Mouse (Mus musculus) A20 (cell line): ENCODE data around the gene Gpx4.

Source experiments
- DNase-seq: peaks from one replicate; pipeline ENCODE4 v3.0.0-alpha.2; 2011; ENCODE audit warnings: low read depth, low spot score

Gene Gpx4

DNA sequence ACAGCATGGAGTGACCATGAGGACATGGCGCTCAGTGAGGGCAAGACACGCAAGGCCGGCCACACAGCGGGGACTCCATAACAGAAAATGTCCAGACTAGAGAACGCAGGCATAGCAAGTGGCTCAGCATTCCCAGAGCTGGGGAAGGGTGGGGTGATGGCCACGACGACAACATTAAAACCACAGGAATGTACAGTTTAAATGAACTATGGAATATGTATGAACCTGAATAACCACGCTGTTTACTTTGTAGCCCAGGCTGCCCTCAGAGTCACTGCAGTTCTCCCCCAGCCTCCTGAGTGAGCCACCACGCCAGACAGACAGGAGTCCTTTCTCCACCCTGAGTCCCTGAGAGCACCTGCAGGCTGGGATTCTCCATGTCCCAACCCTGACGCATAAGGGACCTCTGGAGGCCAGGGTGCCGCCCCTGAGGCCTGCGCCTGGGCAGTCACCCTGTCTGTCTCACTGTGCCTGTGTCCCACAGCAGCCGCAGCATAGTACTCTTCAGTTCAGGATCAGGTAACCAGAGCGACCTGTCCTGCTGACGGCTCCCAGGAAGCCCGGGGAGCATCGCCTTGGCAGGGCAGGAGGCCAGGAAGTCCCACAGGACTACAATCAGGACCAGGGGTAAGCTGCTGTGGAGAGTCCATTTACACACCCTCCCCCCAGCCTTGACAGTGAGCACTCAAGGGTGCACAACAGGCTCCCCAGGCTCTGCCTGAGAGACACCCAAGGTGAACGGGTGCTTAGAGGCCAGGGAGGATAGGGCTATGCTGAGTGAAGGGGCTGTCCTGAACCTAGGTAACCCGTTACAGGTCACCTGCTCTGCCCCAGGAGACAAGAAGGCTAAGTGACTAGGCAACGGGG lies 25.9 kb downstream of the Gpx4 start:
- DNase-seq: no peak

DNA sequence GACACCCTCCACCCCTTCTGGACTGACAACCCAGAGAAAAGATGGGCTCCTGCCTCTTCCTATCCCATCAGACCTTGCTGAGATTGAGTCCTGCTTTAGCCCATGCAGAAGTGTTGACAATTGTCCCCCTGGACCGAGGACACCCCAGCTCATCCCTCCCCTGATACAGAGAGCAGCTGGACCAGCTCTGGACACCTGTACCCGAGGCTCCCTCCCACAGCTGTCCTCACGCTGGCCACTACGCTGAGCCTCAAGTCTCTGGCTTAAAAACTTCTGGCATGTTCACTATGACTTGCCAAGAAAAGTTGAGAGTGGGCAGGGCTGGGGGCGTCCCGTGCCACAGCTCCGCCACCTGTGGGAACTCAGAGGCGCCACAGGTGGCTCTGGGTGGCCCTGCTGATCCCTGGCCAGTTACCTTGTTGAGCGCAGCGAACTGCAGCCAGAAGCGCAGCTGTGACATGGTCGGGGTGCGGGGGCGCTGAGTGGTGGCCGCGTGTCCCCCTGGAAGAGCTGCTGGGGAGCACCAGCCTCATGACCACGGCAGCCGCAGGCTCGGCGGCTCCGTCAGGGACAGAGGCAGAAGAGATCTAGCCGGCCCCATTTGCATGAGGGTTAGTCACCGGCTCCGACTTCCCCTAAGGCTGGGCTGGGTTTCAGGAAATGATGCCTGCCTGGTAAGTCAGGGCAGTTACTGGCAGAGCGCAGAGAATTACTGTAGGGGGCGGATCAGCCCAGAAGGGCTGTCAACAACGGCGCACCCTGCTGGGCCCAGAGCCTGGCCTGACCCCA lies 28.0 kb downstream of the Gpx4 start:
- peak; percentile 96 for DNase-seq

DNA sequence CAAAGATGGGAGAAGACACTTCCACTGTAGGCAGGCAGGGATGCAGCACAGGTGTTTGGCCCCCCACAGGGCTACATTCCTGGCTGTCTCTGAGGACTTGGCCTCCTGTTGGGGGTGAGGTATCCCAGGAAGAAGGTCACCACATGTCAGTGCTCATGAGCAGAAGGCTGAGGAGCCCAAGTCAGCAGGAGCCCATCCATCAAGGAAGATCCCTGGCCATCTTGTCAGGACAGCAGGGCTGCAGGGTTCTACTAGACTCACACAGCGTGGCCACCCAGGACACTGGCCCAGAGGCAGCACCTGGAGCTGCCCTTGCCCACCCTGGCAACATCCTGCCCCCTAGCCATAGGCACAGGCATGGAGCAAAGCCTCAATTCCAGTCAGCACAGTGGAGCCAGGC lies 29.0 kb downstream of the Gpx4 start:
- no peak for DNase-seq

DNA sequence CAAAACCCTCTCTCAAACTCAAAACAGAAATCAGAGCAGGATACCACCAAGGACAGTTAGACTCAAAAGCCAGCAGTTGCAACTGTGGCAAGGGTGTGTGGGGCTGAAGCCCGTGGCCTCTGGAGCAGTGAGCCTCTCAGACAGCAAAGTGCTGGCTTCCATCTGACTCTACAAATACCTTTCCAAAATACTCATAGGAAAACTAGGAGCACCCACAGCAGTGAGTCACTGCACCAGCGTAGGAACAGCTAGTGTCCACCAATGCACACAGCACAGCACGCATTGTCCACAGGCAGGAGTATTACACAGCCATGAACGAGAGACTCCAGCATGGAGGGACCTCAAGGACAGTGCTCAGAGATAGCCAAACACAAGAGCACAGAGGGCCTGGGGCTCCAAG lies 29.4 kb downstream of the Gpx4 start:
- no peak for DNase-seq

DNA sequence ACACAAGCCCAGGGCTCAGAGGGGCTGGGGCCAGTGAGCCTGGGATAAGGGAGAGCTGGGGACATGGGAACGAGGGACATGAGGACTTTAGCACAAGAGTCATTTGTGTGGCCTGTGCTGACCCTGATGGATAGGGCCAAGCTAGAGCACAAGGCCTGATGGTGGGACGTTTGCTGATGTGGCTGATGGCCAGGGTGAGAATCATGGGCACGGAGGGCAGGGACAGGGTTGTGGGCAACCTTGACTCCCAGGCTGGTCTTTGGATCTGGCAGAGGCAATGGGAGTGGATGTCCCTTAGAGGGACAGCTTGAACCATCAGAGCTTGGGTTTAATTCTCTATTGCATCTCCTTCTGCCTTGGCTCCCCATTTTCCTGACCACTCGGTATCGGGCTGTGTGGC lies 30.3 kb downstream of the Gpx4 start:
- no peak for DNase-seq

DNA sequence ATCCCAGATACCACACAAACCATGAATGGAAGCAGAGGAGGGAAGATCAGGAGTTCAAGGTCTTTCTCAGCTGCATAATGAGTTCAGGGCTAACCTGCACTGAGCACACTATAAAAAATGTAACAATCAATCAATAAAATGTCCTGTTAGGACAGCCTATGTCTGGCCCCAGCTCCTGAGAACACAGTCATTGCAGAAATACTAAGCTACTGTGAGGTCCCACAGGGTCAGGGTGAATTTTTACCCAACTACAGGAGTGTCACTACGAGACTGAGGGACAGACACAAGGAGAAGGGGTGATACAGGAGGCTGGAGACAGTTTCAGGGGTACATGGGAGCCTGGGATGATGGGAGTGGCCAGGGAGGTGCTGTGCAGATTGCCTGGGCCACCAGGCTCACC lies 31.4 kb downstream of the Gpx4 start:
- no peak for DNase-seq

DNA sequence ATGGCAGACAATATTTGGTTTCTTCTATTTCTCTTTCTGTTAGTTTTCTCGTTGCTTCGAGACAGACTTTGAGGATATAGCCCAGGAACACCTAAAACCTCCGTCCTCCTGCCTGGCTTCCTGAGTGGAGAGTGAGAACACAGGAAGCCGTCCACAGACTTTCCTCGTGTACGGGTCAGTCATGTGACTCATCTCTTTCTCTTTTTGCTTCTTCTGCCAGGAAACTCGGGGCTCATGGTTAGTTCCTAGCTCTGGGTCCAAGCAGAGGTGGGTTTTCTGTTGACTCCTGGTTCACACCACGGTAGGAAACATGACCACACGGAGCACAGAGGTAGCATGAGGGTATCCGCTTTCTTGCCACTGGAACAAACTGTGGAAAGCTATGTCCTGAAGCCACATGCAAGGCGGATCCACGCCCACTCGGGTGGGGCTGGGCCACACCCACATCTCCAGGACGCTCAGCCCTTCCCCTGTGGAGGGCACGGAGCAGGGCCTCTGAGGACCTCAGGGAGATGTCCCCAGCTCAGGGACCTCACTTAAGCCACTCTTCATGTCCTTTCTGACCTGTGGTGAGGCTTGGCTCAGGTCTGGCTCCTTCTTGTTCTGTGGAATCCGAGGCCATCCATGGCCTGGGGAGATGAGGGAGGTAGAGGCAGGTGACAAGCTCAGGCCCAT lies 33.6 kb downstream of the Gpx4 start:
- no peak for DNase-seq

DNA sequence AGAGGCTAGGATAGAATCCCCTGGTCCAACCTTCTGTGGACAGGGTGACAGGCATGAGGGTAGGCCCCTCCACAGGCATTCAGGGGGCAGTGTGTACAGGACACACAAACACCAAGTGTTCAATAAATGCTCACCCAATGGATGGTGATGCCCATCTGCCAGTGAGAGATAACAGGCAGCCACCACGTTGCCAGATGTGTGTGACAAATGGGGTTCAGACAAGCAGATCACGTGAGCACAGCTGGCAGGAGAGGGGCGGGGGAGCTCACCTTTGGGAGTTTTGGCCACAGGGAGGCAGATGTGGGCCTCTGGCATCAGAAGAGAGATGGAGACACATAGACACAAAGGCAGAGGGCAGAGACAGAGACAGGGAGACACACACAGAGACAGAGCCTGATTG lies 34.1 kb downstream of the Gpx4 start:
- peak; percentile 46 for DNase-seq

DNA sequence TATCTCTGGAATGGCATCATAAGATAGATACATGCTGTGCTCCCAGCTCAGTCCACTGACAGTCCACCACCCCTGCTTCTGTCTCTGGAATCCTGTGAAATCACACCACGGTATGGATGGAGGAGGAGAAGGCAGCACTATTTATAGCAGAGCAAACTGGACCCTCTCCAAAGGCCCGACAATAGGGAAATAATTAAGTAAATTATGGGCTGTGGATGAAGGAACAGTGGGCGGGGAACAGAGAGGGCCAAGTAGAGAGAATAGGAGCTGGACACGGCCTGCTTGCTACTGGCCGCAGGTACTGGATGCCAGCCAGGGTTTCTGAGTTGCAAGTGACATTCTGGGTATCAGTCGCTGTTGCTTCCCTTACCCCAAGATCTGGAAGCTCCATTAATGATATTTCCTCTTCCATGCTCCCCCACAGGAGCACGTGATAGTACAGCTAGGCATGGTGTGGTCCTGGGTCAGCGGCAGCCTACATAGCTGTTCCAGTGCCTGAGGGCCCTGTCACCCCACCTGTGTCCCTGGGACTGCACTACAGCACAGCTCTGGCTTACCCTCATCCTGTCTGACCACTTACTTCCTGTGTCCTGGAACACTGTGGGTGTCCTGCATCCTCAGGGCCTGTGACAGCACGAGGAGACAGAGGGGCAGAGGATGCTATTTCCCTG lies 38.0 kb downstream of the Gpx4 start:
- DNase-seq: no peak

DNA sequence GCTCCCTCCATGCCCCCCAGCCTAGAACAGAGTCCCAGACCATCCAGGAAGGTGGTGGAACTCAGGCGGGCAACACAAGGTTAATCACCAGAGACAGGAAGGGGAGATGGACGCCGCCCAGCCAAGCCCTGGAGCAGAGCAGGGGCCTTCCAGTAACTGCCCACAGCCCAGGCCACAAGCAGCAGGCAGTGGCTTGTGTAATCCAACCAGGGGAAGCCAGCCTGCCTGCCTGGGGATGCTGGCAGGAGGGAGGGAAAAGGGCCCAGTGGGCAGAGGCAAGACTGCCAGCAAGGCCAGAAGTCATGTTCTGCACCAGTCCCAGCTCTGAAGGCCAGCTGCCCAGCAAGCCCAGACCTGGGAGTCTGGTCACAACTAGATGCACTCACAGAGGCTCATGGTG lies 39.9 kb downstream of the Gpx4 start:
- DNase-seq: no peak

DNA sequence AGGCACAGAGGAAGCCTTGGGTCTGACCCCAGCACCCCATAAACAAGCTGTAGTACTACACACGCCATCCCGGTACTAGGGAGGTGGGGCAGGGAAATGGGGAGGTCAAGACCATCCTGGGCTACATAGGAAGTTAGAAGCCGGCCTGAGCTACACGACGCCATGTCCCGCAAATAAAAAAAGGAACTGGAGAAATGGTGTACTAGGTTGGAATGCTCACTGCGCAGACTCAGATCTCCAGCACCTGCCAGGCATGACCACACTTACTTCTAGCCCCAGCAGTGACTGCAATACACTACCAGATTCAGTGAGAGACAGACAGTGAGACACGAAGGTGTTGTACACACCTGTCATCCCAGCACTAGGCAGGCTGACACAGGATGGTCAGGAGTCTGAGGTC lies 40.5 kb downstream of the Gpx4 start:
- DNase-seq: no peak

DNA sequence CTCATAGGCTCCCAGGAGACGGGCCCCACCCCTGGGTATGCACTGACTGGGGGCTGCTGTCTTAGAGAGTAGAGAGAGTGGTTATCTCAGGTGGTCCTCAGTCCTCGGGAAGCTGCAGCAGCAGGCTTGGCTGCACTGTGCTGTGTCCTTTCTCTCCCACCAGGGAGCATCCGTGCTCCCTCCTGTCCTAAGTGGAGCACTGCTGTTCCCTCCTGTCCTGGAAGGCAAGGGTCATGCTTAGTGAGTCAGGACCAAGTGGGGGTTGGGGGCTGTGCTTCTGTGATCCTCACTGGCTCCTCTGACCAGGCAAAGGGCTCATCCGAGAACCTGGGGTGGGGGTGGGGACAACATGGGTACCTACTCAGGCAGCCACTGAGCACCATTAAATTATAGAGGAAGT lies 42.2 kb downstream of the Gpx4 start:
- DNase-seq: no peak

DNA sequence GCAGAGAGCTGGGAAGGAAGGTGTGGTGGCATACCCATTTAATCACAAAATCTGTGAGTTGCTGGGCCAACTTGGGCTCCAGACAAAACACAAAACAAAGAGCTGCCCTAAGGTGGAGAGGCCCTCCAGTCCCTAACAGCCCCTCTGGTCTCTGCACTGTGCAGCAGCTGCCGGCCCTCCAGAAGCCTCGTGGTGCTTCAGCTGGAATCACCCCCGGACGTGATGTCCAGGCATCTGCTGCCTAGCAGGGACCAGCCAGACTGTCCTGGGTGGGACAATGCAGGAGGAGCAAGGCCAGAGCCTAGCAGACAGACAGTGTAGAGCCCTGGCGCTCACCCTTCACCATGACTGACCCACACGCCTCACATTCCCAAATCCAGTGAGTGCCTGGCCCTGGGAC lies 44.6 kb downstream of the Gpx4 start:
- DNase-seq: no peak

DNA sequence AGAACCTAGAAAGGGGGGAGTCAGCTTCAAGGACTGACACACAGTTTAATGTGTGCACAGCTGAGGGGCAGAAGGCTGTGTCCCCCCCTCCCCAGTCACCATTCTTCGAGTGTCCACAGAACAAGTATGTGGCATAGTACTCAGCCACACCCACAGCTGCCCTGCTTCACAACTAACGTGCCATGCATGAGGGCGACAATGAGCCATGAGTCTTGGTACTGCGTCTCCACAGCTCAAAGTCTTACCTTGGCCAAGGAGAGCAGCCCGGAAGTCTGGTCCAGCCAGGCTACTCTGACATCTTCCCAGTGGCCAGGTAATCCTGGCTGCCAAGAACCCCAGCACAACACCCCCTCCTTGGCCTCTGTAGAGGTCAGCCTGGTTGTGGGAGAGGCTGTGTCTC lies 45.7 kb downstream of the Gpx4 start:
- no peak for DNase-seq

DNA sequence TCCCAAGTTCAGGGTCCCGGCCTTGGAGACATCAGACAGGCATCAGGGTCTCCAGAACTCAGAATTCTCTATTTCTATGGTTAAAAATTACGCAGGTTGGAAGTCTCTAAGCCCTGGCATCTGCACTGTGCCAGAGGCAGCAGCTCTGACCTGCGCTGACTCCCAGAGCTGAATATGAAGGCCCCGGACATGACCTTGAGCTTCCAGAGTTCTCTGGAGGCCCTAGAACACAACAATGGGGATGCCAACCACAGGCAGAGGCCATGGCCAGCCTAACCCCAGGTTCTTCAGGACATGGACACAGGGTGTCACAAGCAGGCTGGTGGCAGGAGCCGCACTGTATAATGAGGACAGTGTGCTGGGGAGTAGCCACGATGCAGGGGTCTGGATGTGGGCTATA lies 47.1 kb downstream of the Gpx4 start:
- DNase-seq: no peak

DNA sequence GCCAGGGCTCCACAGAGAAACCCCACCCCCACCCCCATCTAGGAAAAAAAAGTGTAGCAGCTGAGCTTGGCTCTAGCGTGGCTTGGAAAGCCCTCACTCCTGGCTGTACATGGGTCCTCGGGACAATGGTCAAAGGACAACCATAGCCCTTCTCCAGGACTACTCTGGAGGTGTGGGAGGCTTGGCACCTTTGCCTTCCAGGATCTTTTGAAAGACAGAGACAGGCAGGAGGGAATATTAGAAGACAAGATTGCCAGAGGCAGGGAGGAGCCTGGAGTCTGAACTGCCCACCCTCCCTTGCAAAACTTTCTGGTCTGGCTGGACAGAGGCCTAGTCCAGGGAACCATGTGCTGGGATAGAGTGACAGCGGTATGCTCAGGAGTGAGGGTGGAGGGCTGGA lies 47.7 kb downstream of the Gpx4 start:
- no peak for DNase-seq

DNA sequence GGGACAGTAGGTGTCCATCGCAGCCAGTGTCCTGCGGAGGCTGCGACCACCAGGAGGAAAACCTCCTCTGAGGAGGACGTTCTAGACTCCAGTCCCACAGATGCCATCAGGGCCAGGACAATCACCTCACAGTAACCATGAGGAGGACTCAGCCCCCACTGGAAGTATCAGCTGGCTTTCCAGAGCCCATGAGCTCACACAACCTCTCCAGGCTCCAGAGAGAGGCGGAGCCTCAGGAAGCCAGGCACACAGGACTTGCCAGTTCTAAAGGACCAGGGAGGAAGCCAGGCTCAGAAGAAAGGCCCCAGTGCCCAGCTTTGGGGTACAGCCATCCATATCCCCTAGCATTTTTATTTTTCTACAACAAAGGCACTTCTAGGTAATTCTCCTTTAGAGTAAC lies 48.6 kb downstream of the Gpx4 start:
- DNase-seq: no peak

DNA sequence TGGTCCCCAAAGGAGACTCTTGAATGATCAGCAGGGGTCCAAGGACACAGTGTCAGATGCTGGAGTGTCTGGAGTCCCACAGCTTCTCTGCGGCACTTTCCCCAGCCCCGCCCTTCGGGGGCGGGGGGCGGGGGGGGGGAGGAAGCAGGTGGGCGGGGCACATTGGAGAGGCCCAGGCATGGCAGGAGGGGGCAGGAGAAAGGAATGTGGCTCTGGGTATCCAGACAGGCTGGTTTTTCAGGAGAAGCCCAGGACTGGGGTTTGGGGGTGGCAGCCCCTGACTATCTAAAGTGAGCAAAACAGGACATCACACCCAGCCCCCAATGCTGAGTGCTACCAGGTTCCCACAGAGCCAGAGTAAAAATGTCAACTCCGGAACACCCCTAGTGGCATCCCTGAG lies 50.3 kb downstream of the Gpx4 start:
- DNase-seq: no peak

DNA sequence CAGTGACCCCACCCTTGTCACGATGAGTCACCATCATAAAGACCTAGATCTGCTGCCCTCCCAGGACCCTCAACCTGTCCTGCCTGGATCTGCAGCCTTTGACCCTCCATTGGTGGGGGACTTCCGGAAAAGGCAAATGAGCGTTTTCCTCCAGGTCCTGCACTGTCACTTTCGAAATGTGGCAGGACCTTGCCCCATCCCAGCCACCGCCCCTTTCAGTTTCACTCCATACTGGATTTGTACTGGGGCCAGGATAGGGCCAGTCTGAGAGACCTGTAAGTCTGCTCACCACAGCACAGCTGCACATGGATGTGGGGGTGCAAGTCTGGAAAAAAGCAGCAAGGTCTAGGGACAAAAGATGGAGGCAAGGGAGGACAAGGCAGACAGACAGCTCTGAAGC lies 51.7 kb downstream of the Gpx4 start:
- DNase-seq: no peak

DNA sequence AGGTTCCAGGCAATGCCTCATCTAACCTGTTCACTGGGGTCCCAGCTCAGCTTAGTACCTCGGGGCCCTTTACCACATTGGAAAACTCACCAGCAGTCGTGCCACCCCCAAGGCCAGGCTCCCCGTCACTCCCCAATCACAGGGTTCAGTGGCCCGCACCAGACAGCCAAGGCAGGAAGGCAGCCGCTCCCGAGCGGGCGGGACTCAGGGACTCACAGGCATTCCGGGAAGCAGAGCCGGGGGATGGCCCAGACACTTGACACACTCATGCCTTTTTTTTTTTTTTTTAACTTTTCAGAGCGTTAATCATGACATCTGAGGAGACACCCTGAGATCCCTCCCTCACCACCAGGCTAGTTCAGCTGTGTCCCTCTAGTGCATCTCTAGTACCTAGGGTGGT lies 54.0 kb downstream of the Gpx4 start:
- no peak for DNase-seq

DNA sequence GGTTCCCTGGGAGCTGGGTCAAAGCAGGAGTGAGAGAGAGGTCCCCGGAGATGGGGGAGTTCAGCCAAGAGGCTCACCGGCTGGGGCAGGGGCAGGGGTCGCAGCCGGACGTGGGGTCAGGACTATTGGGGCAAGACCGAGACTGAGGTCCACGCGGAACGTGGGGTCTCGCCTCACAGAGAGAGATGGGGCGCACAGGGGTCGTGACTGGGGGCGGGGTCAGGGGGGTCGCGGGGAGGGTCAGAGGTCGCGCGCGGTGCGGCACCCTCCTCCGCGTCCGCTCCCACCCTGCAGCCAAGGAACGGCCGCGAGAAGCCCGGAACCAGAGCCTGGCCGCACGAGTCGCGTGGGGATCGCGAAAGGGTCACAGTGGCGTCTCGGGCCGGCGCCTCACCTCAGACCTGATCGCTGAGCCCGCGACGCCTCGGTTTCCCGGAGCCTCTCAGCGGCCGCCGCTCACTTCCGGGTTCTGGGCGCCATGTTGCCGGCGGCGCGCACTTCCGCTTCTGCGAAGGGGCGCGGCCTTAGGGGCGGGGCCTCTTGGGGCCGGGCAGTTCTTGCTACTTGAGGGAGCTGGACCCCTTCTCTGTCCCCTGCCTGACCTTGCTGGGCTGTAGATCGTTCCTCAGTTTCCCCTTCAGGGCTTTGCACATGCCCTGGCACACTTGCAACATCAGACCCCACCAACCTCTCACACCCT lies 55.4 kb downstream of the Gpx4 start:
- DNase-seq: peak; percentile 91
